Mouse (Mus musculus) duodenum, adult 2 months (tissue): ENCODE results near the gene Fbxl16. TPM values are rescaled to one million over a fixed set of nuclear protein-coding genes. Genes with fewer than 3 reads are reported as not detected.

Experiments used
- polyA plus RNA-seq: library from polyadenylated mRNA; depleted of rRNA; stranded (reverse); fragments of >200 nt; gene quantifications from 2 replicates; pipeline ENCODE4 v1.2.3, GENCODE M21; 2012; ENCODE audit warnings: low replicate concordance; rRNA removed

Gene Fbxl16
- 2.5 and 4.1 TPM in 2 replicates for polyA plus RNA-seq

GRCm38 (mm10) chr17:25808789-25809605 lies at the start of gene Fbxl16:
Gene Fbxl16 (plus strand): TSS chr17:25809085.

GRCm38 (mm10) chr17:25773549-25774120 lies 35.2 kb upstream of the Fbxl16 start, which contains the start of gene Narfl:
Gene Narfl (plus strand): TSS chr17:25773776.

GRCm38 (mm10) chr17:25785281-25785745 lies 23.6 kb upstream of the Fbxl16 start, which contains the start of gene Haghl:
Gene Haghl (minus strand): TSS chr17:25785673.

GRCm38 (mm10) chr17:25786280-25786679 lies 22.6 kb upstream of the Fbxl16 start, which contains the start of gene Ccdc78:
Gene Ccdc78 (plus strand): TSS chr17:25786580.

GRCm38 (mm10) chr17:25792615-25793014 lies 16.3 kb upstream of the Fbxl16 start, which contains the start of gene Fam173a:
Gene Fam173a (minus strand): TSS chr17:25792901.

GRCm38 (mm10) chr17:25795609-25796092 lies 13.2 kb upstream of the Fbxl16 start, which contains the start of gene AC134908.4:
Gene AC134908.4 (minus strand): TSS chr17:25795659.

GRCm38 (mm10) chr17:25796951-25797369 lies 11.9 kb upstream of the Fbxl16 start, which contains the start of gene Metrn:
Gene Metrn (minus strand): TSS chr17:25797136.

GRCm38 (mm10) chr17:25823452-25823851 lies 14.6 kb downstream of the Fbxl16 start, which contains the start of gene Wdr24:
Gene Wdr24 (plus strand): TSS chr17:25823627.

GRCm38 (mm10) chr17:25828712-25829557 lies 20.1 kb downstream of the Fbxl16 start, which contains the start of gene Jmjd8:
Gene Jmjd8 (plus strand): TSS chr17:25828867.

GRCm38 (mm10) chr17:25833291-25833663 lies 24.4 kb downstream of the Fbxl16 start, which contains the start of gene Stub1:
Gene Stub1 (minus strand): TSS chr17:25833404.

GRCm38 (mm10) chr17:25837076-25837410 lies 28.2 kb downstream of the Fbxl16 start, which contains the start of gene Rhbdl1:
Gene Rhbdl1 (minus strand): TSS chr17:25837295.

GRCm38 (mm10) chr17:25841117-25841880 lies 32.4 kb downstream of the Fbxl16 start, which contains the start of gene Gm20683:
Gene Gm20683 (minus strand): TSS chr17:25841763.

GRCm38 (mm10) chr17:25844396-25844901 lies 35.6 kb downstream of the Fbxl16 start, which contains the start of gene Rhot2:
Gene Rhot2 (minus strand): TSS chr17:25844851.

GRCm38 (mm10) chr17:25860832-25861703 lies 52.2 kb downstream of the Fbxl16 start, which contains the start of gene Wdr90:
Gene Wdr90 (minus strand): TSS chr17:25861501.

GRCm38 (mm10) chr17:25868601-25869191 lies 59.8 kb downstream of the Fbxl16 start, which contains the start of gene Mcrip2:
Gene Mcrip2 (minus strand): TSS chr17:25868764.

